Mouse (Mus musculus) CH12.LX (cell line): ENCODE measurements at regions not wholly inside any gene's neighbourhood (a gene's known extent, or its start where the extent isn't known, plus 50 kb on each side); places are given as distances from the start of the nearest gene placed in this dataset.

ENCODE experiments used
- CHD1 ChIP-seq: IDR thresholded peaks from 2 replicates; pipeline ENCODE4 v1.6.1; 2012; ENCODE audit warnings: low read depth, low read length, improper control_type of control experiment, inconsistent platforms
- CTCF ChIP-seq, 2 experiments: IDR thresholded peaks in 1 of 2; conservative IDR thresholded peaks in 1 of 2; 2 replicates each; pipeline ENCODE4 v1.5.1; 2011 to 2012; ENCODE audit warnings: low read depth in 2 of 2, low read length in 2 of 2, improper control_type of control experiment in 1 of 2, inconsistent platforms in 1 of 2, mild to moderate bottlenecking in 1 of 2, moderate library complexity in 1 of 2
- E2F4 ChIP-seq: IDR thresholded peaks from 2 replicates; pipeline ENCODE4 v1.6.1; 2011; ENCODE audit warnings: low read depth, low read length, improper control_type of control experiment; ENCODE audit not compliant: insufficient replicate concordance
- EP300 ChIP-seq: IDR thresholded peaks from 2 replicates; pipeline ENCODE4 v1.6.1; 2011; ENCODE audit warnings: low read length, improper control_type of control experiment
- JUN ChIP-seq: IDR thresholded peaks from 2 replicates; pipeline ENCODE4 v1.6.1; 2011; ENCODE audit warnings: low read depth, mild to moderate bottlenecking, low read length, improper control_type of control experiment, moderate library complexity; ENCODE audit not compliant: insufficient read depth
- KAT2A ChIP-seq: IDR thresholded peaks from 2 replicates; pipeline ENCODE4 v1.6.1; 2012; ENCODE audit warnings: low read length, improper control_type of control experiment, inconsistent platforms; ENCODE audit not compliant: insufficient replicate concordance
- MAFK ChIP-seq: IDR thresholded peaks from 2 replicates; pipeline ENCODE4 v1.6.1; 2011; ENCODE audit warnings: low read length, improper control_type of control experiment; ENCODE audit not compliant: insufficient replicate concordance
- POLR2A ChIP-seq: IDR thresholded peaks from 2 replicates; pipeline ENCODE4 v1.6.1; 2011; ENCODE audit warnings: low read depth, mild to moderate bottlenecking, improper control_type of control experiment, low read length
- RCOR1 ChIP-seq: conservative IDR thresholded peaks from 2 replicates; pipeline ENCODE4 v1.6.1; 2012; ENCODE audit warnings: low read depth, mild to moderate bottlenecking, inconsistent platforms, low read length, improper control_type of control experiment
- SMC3 ChIP-seq: IDR thresholded peaks from 2 replicates; pipeline ENCODE4 v1.6.1; 2011; ENCODE audit warnings: low read depth, low read length, improper control_type of control experiment
- TCF12 ChIP-seq: IDR thresholded peaks from 2 replicates; pipeline ENCODE4 v1.6.1; 2014; ENCODE audit warnings: low read depth, mild to moderate bottlenecking, inconsistent platforms, low read length, improper control_type of control experiment
- USF2 ChIP-seq: conservative IDR thresholded peaks from 2 replicates; pipeline ENCODE4 v1.6.1; 2011; ENCODE audit warnings: low read depth, low read length, improper control_type of control experiment

GRCm38 (mm10) chr8:64282806-64283205, 76.7 kb upstream of the Tll1 start:
- TF ChIP-seq CHD1 = no peak
- TF ChIP-seq EP300 = no peak
- no peak for TF ChIP-seq TCF12
- TF ChIP-seq POLR2A = no peak
- no peak for TF ChIP-seq USF2
- no peak for TF ChIP-seq MAFK
- no peak for TF ChIP-seq E2F4
- no peak for TF ChIP-seq CTCF (conservative IDR thresholded peaks at IDR 0.05 in 1 of 2, IDR thresholded peaks at IDR 0.05 in 1 of 2; ENCODE audit: low read depth in 2 of 2, low read length in 2 of 2)
- TF ChIP-seq JUN = no peak
- TF ChIP-seq KAT2A = no peak
- TF ChIP-seq SMC3 = no peak
- no peak for TF ChIP-seq RCOR1
